Mouse (Mus musculus) intestine, embryonic 15.5 days (tissue): Measurements from ENCODE around the gene Tnrc6c. TPM values are rescaled to one million over a fixed set of nuclear protein-coding genes. Genes with fewer than 3 reads are reported as not detected.

Experiments
- ATAC-seq: fragments of 200-750 bp; cut with Nextera tagmentation; 2 replicates; pipeline ENCODE4 v1.8.0; 2017; ENCODE audit warnings: moderate TSS enrichment, moderate library complexity
- H3K27ac ChIP-seq: fragments of 300-500 bp; sonication (generic); 2 replicates; pipeline ENCODE4 v1.5.1; 2015; ENCODE audit warnings: mild to moderate bottlenecking, inconsistent platforms
- H3K27me3 ChIP-seq: fragments of 300-500 bp; sonication (generic); replicated peaks from 2 replicates; pipeline ENCODE4 v1.6.1; 2015; ENCODE audit warnings: inconsistent platforms
- H3K36me3 ChIP-seq: fragments of 300-500 bp; sonication (generic); 2 replicates; pipeline ENCODE4 v1.6.1; 2015; ENCODE audit warnings: inconsistent platforms
- H3K4me1 ChIP-seq: fragments of 300-500 bp; sonication (generic); replicated peaks from 2 replicates; pipeline ENCODE4 v1.6.1; 2015; ENCODE audit warnings: inconsistent platforms
- H3K4me2 ChIP-seq: fragments of 300-500 bp; sonication (generic); replicated peaks from 2 replicates; pipeline ENCODE4 v1.6.1; 2015; ENCODE audit warnings: mild to moderate bottlenecking, inconsistent platforms
- H3K4me3 ChIP-seq: fragments of 300-500 bp; sonication (generic); replicated peaks from 2 replicates; pipeline ENCODE4 v1.5.1; 2015; ENCODE audit warnings: inconsistent platforms
- H3K9ac ChIP-seq: fragments of 300-500 bp; sonication (generic); 2 replicates; pipeline ENCODE4 v1.6.1; 2015; ENCODE audit warnings: inconsistent platforms
- H3K9me3 ChIP-seq: fragments of 300-500 bp; sonication (generic); 2 replicates; pipeline ENCODE4 v1.6.1; 2016; ENCODE audit warnings: inconsistent platforms
- WGBS: fragments of 180-500 bp; shearing (Covaris S2); methylation state at CpG from one replicate; pipeline ENCODE4 v1.1.7; 2015; 5-methylcytosine and 5-hydroxymethylcytosine counted together
- polyA plus RNA-seq: library from polyadenylated mRNA; unstranded; fragments of >200 nt; fragmentation: Nextera tagmentation; extraction: Ambion mirVana; gene quantifications from 2 replicates; pipeline ENCODE4 v1.2.1, GENCODE M21; 2015

Gene Tnrc6c
- polyA plus RNA-seq, 1 experiment from 2014 or later: 9.6 TPM

DNA sequence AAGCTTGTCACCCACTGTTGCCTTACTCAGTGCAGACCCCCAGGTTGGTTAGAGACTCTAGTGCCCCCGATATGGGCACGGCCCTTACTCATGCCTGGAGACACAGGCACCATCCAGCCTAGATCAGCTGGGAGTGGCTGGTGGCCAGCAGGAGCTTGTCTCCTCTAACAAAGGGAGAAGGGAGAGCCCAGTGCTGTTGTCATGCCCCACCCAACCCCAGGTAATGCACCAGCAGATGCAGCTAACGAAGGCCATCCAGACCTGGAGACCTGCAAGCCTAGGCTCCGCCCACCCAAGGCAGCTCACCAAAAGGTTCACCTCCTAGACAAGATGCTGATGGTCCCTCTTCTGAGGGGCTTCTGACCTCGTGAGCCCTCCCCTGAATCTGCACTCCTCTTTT, 111.3 kb downstream of the Tnrc6c start:
- Histone ChIP-seq H3K4me2 (no peak overlapping the region), H3K9me3 (no peaks in the 10 kb centered on the region), H3K4me1 (peaks cover 10% of the 10 kb centered on the region), H3K4me3 (no peak overlapping the region), H3K27me3 (no peaks in the 10 kb centered on the region), H3K36me3 (peaks cover 12% of the 10 kb centered on the region), H3K27ac (no peak overlapping the region), H3K9ac (no peak overlapping the region)
- ATAC-seq: no peak
- 92% methylated on average over 5 of the region's 5 CpGs for WGBS

DNA sequence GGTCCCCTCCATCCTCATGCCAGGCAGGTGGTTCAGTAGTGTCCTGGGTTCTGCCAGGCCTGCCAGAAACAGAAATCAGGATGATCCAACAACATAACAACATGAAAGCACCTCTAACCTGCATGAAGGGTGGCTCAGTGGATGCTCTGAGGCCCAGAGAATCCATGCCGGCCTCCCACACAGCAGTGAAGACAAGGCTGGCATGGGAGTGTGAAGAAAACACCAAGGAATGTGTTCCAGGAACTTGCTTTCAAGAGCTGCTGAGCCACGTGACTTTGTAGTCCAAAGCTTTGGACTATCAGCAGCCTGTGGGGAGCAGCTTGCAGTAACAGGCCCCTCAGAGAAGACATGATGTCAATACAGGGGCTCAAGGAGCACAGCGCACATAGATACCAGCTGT, 112.2 kb downstream of the Tnrc6c start:
- Histone ChIP-seq H3K4me1 (peaks cover 13% of the 10 kb centered on the region), H3K9ac (no peak overlapping the region), H3K4me3 (no peak overlapping the region), H3K27ac (no peak overlapping the region), H3K36me3 (peaks cover 6% of the 10 kb centered on the region), H3K9me3 (no peaks in the 10 kb centered on the region), H3K4me2 (no peak overlapping the region), H3K27me3 (no peaks in the 10 kb centered on the region)
- no peak for ATAC-seq
- 80% methylated on average over 3 of the region's 3 CpGs for WGBS

DNA sequence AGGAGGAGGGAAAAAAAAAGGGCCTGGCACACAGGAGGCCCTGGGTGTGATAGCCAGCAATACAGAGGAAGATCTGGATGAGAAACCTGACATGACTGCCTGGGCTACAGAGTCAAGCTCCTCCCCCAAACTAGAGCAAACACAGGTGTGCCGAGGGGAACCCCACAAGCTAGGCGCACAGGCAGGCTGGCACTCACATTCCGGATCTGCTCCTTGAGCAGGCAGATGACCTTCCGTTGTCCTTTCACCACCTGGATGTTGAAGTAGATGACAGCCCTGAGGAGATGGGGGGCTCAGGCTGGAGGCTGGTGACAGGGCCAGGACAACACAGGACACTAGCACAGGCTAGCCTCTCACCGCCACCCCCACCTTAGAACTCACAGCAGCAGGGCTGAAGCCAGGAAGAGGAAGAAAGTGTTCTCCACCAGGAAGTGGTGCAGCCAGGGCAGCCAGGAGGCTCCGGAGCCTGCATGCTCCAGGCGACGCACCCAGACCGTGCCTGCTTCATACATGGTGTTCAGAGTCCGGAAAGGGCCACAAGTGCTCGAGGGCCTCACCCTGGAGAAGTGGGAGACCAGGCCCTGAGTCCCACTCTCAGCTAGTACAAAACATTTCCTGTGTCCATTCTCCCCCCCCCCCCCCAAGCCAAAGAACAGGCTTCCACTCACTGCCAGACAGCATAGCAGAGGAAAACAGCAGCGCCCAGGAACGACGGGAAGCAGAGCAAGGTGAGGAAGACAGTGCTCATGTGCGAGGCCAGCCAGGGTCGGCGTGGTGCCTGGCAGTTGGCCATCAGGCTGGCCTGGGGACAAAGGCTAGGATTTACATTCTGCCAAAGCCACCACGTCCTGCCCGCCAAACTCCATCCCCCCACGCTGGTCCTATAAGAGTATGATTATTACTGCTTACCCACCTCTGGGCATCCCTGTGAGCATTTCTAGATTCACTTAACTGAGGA, 114.9 kb downstream of the Tnrc6c start:
- Histone ChIP-seq H3K27me3 (no peaks in the 10 kb centered on the region), H3K27ac (no peak overlapping the region), H3K36me3 (peaks cover 3% of the 10 kb centered on the region), H3K9me3 (no peaks in the 10 kb centered on the region), H3K4me1 (peaks cover 13% of the 10 kb centered on the region), H3K4me2 (no peak overlapping the region), H3K4me3 (no peak overlapping the region), H3K9ac (no peak overlapping the region)
- 71% methylated on average over 20 of the region's 20 CpGs for WGBS
- ATAC-seq: no peak; the same call in 1 of the 2 replicates

DNA sequence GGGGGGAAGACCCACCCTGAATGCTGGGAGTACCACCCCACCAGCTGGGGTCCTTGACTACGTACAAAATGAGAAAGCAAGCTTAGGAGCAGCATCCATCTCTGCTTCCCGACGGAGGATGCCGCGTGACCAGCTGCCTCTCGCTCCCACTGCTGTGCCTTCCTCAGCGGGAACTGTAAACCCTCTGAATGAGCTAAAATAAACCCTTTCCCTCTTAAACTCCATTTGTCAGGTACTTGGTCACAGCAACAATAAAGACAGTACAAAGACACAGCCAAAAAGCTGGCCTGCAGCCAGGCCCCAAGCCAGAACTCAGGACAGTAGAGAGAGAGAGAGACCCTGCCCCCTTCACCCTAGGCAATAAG, 115.6 kb downstream of the Tnrc6c start:
- Histone ChIP-seq H3K36me3 (peaks cover 2% of the 10 kb centered on the region; the same call in 1 of the 2 replicates), H3K9ac (no peak overlapping the region), H3K9me3 (no peaks in the 10 kb centered on the region), H3K4me2 (no peak overlapping the region), H3K27me3 (no peaks in the 10 kb centered on the region), H3K27ac (no peak overlapping the region), H3K4me3 (no peak overlapping the region), H3K4me1 (peaks cover 13% of the 10 kb centered on the region)
- 73% methylated on average over 7 of the region's 7 CpGs for WGBS
- ATAC-seq: no peak

DNA sequence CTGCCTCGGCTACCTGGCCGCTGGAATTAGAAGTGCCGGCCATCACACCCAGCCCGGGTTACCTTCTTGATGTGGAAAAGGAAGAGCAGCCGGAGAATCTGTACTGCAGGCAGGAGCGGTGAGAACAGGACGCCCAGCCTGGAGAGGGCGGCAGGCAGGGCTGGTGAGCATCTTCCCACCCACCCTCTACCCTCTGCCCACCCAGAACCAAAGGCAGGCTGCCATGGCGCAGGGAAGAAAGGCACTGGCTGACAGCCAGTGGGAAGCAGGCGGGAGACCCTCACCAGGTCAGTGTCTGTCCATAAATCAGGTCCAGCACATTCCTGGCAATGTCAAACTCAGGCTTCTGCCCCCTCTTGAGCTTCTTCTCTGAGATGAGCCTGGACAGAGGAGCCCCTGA, 116.3 kb downstream of the Tnrc6c start:
- peaks cover 13% of the 10 kb centered on the region for H3K4me1 ChIP-seq
- WGBS: 69% methylated on average over 10 of the region's 10 CpGs
- H3K27ac ChIP-seq: no peak overlapping the region
- H3K27me3 ChIP-seq: no peaks in the 10 kb centered on the region
- ATAC-seq: 0 out of 2 replicates have a peak, but pooled peaks have one; percentile 17
- H3K36me3 ChIP-seq: 0 out of 2 replicates have a peak, but pooled peaks cover 2% of the 10 kb centered on the region
- H3K4me2 ChIP-seq: no peak overlapping the region
- no peaks in the 10 kb centered on the region for H3K9me3 ChIP-seq
- no peak overlapping the region for H3K9ac ChIP-seq
- no peak overlapping the region for H3K4me3 ChIP-seq

DNA sequence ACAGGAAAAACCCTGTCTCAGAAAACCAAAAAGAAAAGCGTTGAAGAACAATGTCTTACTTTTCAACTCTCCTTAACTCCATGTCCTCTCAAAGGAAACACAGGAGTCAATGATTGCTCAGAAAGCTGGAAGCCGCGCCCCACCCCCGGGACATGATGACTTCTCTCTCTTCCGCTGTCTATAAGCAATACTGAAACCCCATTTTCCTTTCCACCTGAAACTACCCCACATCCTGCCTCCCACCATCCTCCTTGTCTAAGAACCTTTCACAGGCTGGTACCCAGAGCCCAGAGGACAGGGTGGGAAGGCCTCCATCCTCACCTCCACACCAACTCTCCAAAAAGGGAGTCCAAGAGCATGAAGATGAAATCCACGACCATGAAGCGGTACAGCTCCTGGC, 118.3 kb downstream of the Tnrc6c start:
- Histone ChIP-seq H3K4me2 (no peak overlapping the region), H3K27me3 (no peaks in the 10 kb centered on the region), H3K4me3 (no peak overlapping the region), H3K27ac (no peak overlapping the region), H3K9ac (no peak overlapping the region), H3K4me1 (peaks cover 13% of the 10 kb centered on the region), H3K36me3 (0 out of 2 replicates have a peak, but pooled peaks cover 2% of the 10 kb centered on the region), H3K9me3 (no peaks in the 10 kb centered on the region)
- 96% methylated on average over 7 of the region's 7 CpGs for WGBS
- no peak for ATAC-seq

DNA sequence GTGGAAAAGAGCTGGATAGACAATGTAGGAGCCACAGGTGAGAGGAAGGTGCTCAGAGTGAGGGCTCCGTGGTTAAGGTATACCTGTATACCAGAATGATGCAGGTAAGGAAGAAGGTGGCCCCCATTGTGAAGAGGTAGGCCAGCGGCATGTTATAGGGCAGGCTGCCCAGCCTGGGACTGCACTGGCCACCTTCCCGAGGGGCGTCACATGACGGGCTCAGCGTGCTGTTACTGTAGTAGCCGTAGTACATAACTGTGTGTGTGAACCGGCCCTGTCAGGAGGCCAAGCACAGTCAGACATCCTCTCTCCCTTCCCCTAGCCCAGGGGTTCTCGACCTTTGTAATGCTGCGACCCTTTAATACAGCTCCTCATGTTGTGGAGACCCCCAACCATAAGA, 120.8 kb downstream of the Tnrc6c start:
- Histone ChIP-seq H3K4me2 (no peak overlapping the region), H3K36me3 (0 out of 2 replicates have a peak, but pooled peaks cover 2% of the 10 kb centered on the region), H3K27me3 (no peaks in the 10 kb centered on the region), H3K4me3 (no peak overlapping the region), H3K9me3 (no peaks in the 10 kb centered on the region), H3K4me1 (peaks cover 19% of the 10 kb centered on the region), H3K9ac (no peak overlapping the region), H3K27ac (no peak overlapping the region)
- ATAC-seq: no peak
- WGBS: 96% methylated on average over 10 of the region's 10 CpGs

DNA sequence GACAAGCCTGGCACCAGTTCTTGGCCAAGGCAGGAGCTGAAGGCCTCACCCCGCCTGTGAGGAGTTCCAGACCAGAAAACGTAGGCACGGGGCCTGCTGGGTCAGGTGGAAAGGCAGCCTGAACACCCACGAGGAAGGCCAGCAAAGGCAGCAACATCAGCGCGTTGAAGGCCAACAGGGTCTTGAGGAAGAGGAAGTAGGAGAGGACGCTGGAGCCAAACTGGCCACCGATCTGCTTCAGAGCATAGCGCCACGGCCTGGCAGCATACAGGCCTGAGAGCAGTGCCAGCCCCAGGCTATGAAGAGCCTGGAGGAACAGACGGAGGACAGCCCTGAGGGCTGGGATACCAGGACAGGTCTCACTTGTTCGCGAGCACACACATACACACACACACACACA, 121.5 kb downstream of the Tnrc6c start:
- Histone ChIP-seq H3K27me3 (no peaks in the 10 kb centered on the region), H3K4me2 (no peak overlapping the region), H3K27ac (no peak overlapping the region), H3K36me3 (0 out of 2 replicates have a peak, but pooled peaks cover 2% of the 10 kb centered on the region), H3K9me3 (no peaks in the 10 kb centered on the region), H3K4me3 (no peak overlapping the region), H3K9ac (no peak overlapping the region), H3K4me1 (peaks cover 25% of the 10 kb centered on the region)
- WGBS: 89% methylated on average over 13 of the region's 13 CpGs
- ATAC-seq: no peak

DNA sequence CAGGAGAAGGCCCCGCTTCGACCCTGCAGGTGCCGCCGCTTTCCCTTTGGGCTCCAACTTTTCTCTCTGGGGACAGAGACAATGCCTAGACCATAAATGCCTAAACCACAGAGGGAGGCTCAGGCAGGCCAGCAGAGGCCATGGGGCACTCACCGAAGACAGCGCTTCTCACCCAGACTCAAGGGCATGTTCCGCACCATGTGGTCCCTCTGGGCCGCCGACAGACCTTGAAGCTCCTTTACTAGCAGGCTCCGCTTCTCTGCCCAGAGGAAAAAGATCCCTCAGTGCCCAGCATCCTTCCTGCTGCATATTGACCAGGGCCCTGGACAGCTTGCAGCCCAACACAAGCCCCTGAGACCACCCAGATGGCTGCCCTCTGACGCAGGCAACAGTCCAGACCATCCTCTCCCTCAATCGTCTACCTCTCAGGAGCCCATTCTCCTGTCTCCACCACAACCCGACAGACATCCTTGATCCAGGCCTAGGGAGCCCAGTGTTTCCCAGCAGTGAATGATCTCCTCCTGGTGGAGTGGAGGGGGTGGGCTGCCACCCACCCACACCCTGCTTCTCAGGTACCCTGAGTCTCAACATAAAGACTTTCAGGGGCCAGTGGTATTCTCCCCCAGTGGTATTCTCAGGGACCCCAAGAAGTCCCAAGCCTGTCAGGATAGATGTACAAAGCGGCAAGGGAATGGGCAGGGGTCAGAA, 122.2 kb downstream of the Tnrc6c start:
- ATAC-seq: no peak
- 90% methylated on average over 14 of the region's 14 CpGs for WGBS
- Histone ChIP-seq H3K9ac (no peak overlapping the region), H3K4me1 (peaks cover 28% of the 10 kb centered on the region), H3K4me2 (no peak overlapping the region), H3K27ac (no peak overlapping the region), H3K9me3 (no peaks in the 10 kb centered on the region), H3K4me3 (no peak overlapping the region), H3K27me3 (no peaks in the 10 kb centered on the region), H3K36me3 (0 out of 2 replicates have a peak, but pooled peaks cover 2% of the 10 kb centered on the region)

DNA sequence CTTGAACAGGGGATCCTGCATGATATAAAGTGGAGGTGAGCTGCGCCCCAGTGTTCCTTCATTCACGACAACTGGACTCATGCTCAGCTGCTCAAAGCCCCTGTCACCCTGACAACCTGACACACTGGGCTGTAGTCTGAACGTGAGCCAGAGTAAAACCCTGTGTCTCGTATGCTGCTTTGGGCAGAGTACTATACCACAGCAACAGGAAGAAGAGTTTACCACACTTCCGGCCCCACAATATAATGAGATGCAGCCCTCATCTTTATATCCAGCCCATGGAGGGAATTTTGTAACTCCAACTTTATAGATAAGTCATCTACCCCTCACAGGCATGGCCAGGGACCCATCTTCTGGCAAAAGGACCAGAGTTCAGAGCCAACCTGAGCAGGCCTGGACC, 123.0 kb downstream of the Tnrc6c start:
- Histone ChIP-seq H3K36me3 (no peaks in the 10 kb centered on the region), H3K9ac (no peak overlapping the region), H3K27ac (no peak overlapping the region), H3K27me3 (no peaks in the 10 kb centered on the region), H3K9me3 (no peaks in the 10 kb centered on the region), H3K4me1 (peaks cover 36% of the 10 kb centered on the region), H3K4me3 (no peak overlapping the region), H3K4me2 (no peak overlapping the region)
- 89% methylated on average over 5 of the region's 5 CpGs for WGBS
- no peak for ATAC-seq

DNA sequence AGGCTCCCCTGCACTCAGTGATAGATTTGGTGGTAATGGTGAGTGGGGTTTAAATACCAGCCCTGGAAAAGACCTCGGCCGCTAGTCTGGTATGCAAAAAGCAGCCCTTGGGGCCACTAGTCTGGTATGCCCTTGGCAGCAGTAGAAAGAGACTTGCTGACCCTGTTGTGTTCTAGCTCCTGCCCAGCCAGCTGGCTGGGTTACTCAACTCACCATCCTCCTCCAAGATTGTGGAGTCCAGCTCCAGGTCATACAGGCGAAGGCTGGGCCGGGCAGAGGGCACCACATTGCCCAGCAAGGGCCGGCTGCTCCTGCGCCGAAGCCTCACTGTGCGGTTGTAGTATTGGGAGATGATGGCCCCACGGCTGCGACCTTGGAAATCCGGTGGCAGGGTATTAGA, 123.9 kb downstream of the Tnrc6c start:
- Histone ChIP-seq H3K27ac (no peak overlapping the region), H3K27me3 (no peaks in the 10 kb centered on the region), H3K4me3 (no peak overlapping the region), H3K9me3 (no peaks in the 10 kb centered on the region), H3K36me3 (no peaks in the 10 kb centered on the region), H3K4me2 (no peak overlapping the region), H3K9ac (no peak overlapping the region), H3K4me1 (peaks cover 41% of the 10 kb centered on the region)
- no peak for ATAC-seq
- WGBS: 92% methylated on average over 11 of the region's 11 CpGs

DNA sequence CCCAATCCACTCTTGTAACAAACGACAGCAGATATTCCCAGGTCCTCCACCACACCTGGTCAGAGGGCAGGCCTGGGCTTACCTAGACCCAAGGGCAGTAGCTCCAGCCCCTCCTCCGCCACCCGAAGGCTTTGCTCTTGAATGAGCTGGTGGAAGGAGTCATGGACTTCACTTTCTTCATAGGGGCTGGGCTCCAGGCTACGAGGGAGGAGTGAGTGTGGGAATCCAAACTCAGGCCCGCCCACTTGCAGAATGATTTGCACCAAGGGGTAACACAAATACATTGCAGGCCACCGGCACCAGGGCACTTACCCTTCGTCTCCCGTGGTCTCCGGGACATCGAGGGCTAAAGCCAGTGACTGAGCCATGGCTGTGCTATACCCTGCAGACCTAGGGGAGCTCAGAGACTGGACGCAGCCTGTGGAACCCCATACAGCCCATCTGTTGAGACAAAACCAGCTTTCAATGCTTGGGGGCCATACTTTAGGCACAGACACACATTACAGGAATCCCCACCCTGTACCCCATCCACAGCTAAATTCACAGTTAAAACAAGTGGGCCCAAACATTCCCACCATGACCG, 124.9 kb downstream of the Tnrc6c start:
- Histone ChIP-seq H3K4me2 (peak overlapping the region; percentile 89), H3K4me3 (peak overlapping the region; percentile 50), H3K4me1 (peaks cover 48% of the 10 kb centered on the region), H3K27me3 (no peaks in the 10 kb centered on the region), H3K9ac (peak overlapping the region; percentile 65), H3K9me3 (no peaks in the 10 kb centered on the region), H3K27ac (peak overlapping the region; percentile 92), H3K36me3 (no peaks in the 10 kb centered on the region)
- no peak for ATAC-seq
- 44% methylated on average over 12 of the region's 12 CpGs for WGBS
